Mouse (Mus musculus) heart, adult 18-20 months (tissue): ENCODE data around the gene Olfr1120. TPM values are rescaled to one million over a fixed set of nuclear protein-coding genes. Genes with fewer than 3 reads are reported as not detected.
"Not testable (repeated sequence)": the region's sequence is repeated elsewhere in the genome, so short reads cannot be mapped to it uniquely, and the experiment has no call there.

Experiments
- DNase-seq, 2 experiments: peaks; one replicate each; pipeline ENCODE4 v3.0.0; 2021 to 2022; ENCODE audit warnings: mixed read lengths in 1 of 2
- long read RNA-seq, 2 experiments: library from polyadenylated mRNA; stranded (forward); transcript quantifications; one replicate each; pipeline ENCODE4 v2.0.0; 2021
- total RNA-seq, 2 experiments: library from RNA; stranded (reverse); gene quantifications; 2 replicates each; pipeline ENCODE4 v1.2.3; 2021

Gene Olfr1120
- not detected for total RNA-seq
- long read RNA-seq, experiment 1, result 0 reads
- long read RNA-seq, experiment 2, result 0 reads

DNA sequence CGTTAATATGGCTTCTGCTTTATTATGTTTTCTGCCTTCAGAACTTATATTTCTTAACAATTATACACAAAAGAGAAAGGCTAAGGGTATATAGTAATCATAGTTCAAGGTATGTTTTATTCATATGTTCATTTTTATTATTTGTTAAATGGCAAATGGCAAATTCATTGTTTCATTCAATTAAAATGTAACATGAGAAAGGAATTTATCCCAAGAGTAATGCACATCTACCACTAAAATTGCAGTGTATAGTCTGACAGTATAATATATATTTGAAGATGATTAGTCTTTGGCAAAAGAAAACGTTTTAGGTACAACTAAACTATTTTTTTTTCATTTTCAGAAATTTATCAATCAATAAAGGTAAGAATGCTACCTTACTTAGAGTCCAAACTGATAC is at the start of gene Olfr1120:
Gene Olfr1120 (plus strand): TSS at position 301 of the 400 bp plus-strand sequence.
- no peak for DNase-seq

DNA sequence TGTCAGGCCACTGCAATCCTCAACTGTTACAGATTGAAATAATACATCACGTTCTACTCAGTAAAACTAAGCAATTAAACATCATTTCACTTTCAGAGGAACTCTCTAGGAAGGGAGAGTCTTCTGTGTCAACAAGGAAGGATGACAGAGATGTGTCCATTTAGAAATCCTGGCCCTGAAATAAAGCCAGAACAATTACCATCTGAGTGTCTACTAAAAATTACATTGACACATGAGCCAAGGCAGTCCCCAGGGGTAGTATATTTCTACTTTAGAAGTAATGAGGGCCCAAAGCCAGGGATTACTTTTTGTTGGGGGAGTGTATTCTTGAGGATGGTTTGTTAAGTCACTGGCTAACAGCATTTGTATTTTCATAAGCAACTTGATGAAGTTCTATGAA is 47.3 kb upstream of the Olfr1120 start, which contains the start of gene Olfr1118:
Gene Olfr1118 (plus strand): TSS at position 301 of the 400 bp plus-strand sequence.
- DNase-seq, result no peak

DNA sequence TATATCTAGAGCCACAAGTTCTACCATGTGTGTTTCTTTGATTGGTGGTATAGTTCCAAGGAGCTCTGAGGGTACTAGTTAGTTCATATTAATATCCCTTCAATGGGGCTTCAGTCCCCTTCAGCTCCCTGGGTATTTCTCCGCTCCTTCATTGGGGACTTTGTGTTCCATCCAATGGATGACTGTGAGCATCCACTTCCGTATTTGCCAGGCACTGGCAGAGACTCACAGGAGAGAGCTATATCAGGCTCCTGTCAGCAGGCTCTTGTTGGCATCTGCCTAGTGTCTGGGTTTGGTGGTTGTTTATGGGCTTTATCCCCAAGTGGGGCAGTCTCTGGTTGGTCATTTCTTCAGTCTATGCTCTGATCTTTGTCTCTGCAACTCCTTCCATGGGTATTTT is 5.5 kb downstream of the Olfr1120 start:
- DNase-seq, result peak in 1 of 2 experiments; percentile 14

DNA sequence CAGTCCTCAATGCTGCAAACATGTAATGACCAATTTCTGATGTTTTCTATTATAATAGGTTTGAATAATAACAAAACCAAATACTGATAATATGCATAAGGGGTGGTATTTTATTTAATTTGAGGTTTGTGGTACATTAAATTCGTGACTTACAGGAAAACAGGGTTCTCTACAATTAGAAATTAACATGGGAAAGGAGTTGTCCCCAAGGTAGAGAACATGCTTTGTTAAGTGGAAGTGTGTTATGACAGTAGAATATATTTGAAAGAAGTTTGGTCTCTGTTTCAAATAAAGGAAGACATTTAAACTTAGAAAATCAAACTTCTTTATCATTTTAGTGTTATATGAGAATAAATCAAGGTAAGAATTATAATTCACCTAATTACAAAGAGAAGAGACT is 15.0 kb downstream of the Olfr1120 start, which contains the start of gene Olfr1121:
Gene Olfr1121 (plus strand): TSS at position 301 of the 400 bp plus-strand sequence.
- no peak for DNase-seq

DNA sequence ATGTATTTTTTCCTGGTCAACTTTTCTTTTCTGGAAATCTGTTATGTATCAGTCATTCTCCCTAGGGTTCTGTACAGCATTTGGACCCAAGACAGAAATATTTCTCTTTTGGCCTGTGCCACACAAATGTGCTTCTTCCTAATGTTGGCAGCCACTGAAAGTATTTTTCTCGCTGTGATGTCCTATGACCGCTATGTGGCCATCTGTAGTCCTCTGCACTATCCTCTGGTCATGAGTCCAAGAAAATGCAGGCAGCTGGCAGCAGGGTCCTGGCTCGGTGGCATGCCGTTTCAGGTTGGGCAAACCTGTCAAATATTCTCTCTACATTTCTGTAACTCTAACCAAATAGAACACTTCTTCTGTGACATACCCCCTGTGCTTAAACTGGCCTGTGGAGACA is 17.1 kb downstream of the Olfr1120 start:
- DNase-seq, result no peak

DNA sequence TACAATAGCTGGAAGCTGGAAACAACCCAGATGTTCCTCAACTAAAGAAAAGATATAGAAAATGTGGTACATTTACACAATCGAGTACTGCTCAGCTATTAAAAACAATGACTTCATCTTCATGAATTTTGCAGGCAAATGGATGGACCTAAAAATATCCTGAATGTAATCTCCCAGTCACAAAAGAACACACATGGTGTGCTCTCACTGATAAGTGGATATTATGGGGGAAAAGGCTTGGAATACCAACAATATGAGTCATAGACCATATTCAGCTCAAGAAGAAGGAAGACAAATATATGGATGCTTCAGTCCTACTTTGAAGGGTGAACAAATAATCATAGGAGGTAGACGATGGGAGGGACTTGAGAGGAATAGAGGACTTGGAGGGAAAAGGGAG is 29.3 kb downstream of the Olfr1120 start:
- no peak for DNase-seq

DNA sequence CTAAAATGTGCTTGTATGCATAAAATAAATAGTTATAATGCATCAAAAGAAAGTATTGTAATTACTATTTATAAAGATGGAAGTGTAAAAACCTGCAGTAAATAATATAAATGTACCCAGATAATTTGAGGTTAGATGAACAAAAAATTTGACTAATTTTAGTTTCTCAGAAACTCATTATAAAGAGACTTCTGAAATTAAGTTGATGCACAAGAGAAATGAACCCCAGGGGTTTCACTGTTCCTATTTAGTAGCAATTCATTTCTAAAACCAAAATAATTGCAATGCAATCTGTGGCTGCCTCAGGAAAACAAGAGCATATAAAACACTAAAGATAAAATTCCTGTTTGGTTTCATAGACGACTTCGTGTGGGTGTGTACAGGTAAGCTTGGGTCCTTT is 30.9 kb downstream of the Olfr1120 start, which contains the start of gene Olfr1122:
Gene Olfr1122 (plus strand): TSS at position 301 of the 400 bp plus-strand sequence.
- DNase-seq, result no peak

DNA sequence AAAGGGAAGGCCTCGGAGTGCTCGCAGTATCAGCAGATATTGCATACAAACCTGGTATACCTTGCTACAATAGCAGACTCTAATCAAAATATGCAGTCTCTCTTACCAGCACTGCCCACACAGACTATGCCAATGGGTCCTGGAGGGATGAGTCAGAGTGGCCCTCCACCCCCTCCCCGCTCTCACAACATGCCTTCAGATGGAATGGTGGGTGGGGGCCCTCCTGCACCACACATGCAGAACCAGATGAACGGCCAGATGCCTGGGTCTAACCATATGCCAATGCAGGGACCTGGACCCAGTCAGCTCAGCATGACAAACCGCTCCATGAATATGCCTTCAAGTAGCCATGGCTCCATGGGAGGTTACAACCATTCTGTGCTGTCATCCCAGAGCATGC is 39.0 kb downstream of the Olfr1120 start:
- DNase-seq, result not testable (repeated sequence)

DNA sequence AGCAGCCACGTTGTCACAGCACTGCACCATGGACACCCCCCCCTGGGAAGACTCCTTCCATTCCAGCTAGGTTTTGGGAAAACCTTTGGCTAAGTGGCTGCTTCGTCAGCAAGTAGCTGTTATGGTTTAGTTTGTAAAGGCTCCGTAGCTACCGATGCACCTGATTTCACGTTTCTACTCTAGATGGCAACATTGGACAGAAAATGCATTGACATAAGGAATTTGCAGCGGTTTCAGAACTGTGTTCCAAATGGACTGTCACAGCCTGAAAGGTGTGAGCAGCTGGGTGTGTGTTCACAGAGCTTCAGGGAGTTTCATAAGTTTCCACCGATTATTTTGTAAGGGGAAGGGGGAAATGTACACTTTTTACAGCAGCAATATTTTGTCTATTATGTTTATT is 40.1 kb downstream of the Olfr1120 start:
- not testable (repeated sequence) for DNase-seq

Other genes starting within 250 kb of the Olfr1120 start
- gene Olfr259, start 240.2 kb upstream of the Olfr1120 start, total RNA-seq, result not detected
- not detected for gene Olfr1110, start 214.5 kb upstream of the Olfr1120 start, total RNA-seq
- gene Olfr1111, start 202.2 kb upstream of the Olfr1120 start, total RNA-seq, result not detected
- gene Olfr1112, start 167.0 kb upstream of the Olfr1120 start, total RNA-seq, result not detected
- gene Olfr1113, start 145.8 kb upstream of the Olfr1120 start, total RNA-seq, result not detected
- not detected for gene Olfr1115, start 106.8 kb upstream of the Olfr1120 start, total RNA-seq
- gene Olfr1116, start 87.3 kb upstream of the Olfr1120 start, total RNA-seq, result not detected
- gene Olfr1118, start 47.2 kb upstream of the Olfr1120 start, total RNA-seq, result not detected
- gene Olfr1121, start 15.1 kb downstream of the Olfr1120 start, total RNA-seq, result not detected
- gene Olfr1122, start 31.0 kb downstream of the Olfr1120 start, total RNA-seq, result not detected
- gene Olfr1123, start 61.8 kb downstream of the Olfr1120 start, total RNA-seq, result not detected
- not detected for gene Olfr1124, start 75.5 kb downstream of the Olfr1120 start, total RNA-seq
- not detected for gene Olfr1126, start 99.1 kb downstream of the Olfr1120 start, total RNA-seq
- not detected for gene Pramel7, start 142.3 kb downstream of the Olfr1120 start, total RNA-seq
- gene Pramel6, start 151.8 kb downstream of the Olfr1120 start, total RNA-seq, result not detected
- gene Olfr153, start 177.0 kb downstream of the Olfr1120 start, total RNA-seq, result not detected
- not detected for gene Olfr1128, start 190.7 kb downstream of the Olfr1120 start, total RNA-seq
- gene Olfr1129, start 219.1 kb downstream of the Olfr1120 start, total RNA-seq, result not detected